Mouse (Mus musculus) ES-E14 (cell line): Measurements from ENCODE around the gene Cnot6. TPM values are rescaled to one million over a fixed set of nuclear protein-coding genes. Genes with fewer than 3 reads are reported as not detected.

ENCODE experiments used
- DNase-seq: peaks from one replicate; pipeline ENCODE4 v3.0.0-alpha.2; 2013; ENCODE audit warnings: low read depth, low spot score
- H3K27ac ChIP-seq: 2 replicates; pipeline ENCODE4 v1.5.1; 2012; ENCODE audit warnings: low read depth, mild to moderate bottlenecking, low read length, moderate library complexity, mixed read lengths; ENCODE audit not compliant: poor library complexity, insufficient read depth, severe bottlenecking
- H3K36me3 ChIP-seq: 2 replicates; pipeline ENCODE4 v1.6.1; 2012; ENCODE audit warnings: mild to moderate bottlenecking, low read length, moderate library complexity, mixed read lengths; ENCODE audit not compliant: control insufficient read depth, poor library complexity, insufficient read depth, severe bottlenecking
- H3K4me1 ChIP-seq, 2 experiments: fragments of 150-350 bp in 1 of 2; sonication (generic) in 1 of 2; 2 replicates each; pipeline ENCODE4 v1.6.1; 2012; ENCODE audit warnings: low read length in 2 of 2, mild to moderate bottlenecking in 1 of 2, mixed read lengths in 1 of 2; ENCODE audit not compliant: control insufficient read depth in 2 of 2, insufficient read depth in 2 of 2, poor library complexity in 1 of 2
- H3K4me3 ChIP-seq, 2 experiments: fragments of 150-350 bp in 1 of 2; sonication (generic) in 1 of 2; 2 replicates each; pipeline ENCODE4 v1.5.1; 2012; ENCODE audit warnings: low read length in 2 of 2, low read depth in 1 of 2, mild to moderate bottlenecking in 1 of 2, mixed read lengths in 1 of 2; ENCODE audit not compliant: insufficient read depth in 1 of 2, poor library complexity in 1 of 2, severe bottlenecking in 1 of 2
- H3K9ac ChIP-seq: 2 replicates; pipeline ENCODE4 v1.6.1; 2012; ENCODE audit warnings: low read depth, mild to moderate bottlenecking, low read length, mixed read lengths; ENCODE audit not compliant: poor library complexity, insufficient read depth, severe bottlenecking
- H3K9me3 ChIP-seq: fragments of 150-350 bp; sonication (generic); 2 replicates; pipeline ENCODE4 v1.6.1; 2012; ENCODE audit warnings: low read depth, mild to moderate bottlenecking, low read length; ENCODE audit not compliant: control insufficient read depth, insufficient read depth
- CHD2 ChIP-seq: IDR thresholded peaks from 2 replicates; pipeline ENCODE4 v1.6.1; 2014; ENCODE audit warnings: mild to moderate bottlenecking, low read depth, low read length, inconsistent platforms
- HCFC1 ChIP-seq: IDR thresholded peaks from 2 replicates; pipeline ENCODE4 v1.6.1; 2012; ENCODE audit warnings: low read length, inconsistent platforms, borderline replicate concordance; ENCODE audit not compliant: insufficient read depth
- MAFK ChIP-seq: IDR thresholded peaks from 2 replicates; pipeline ENCODE4 v1.6.1; 2014; ENCODE audit warnings: mild to moderate bottlenecking, low read depth, low read length, inconsistent platforms; ENCODE audit not compliant: insufficient read depth
- ZC3H11A ChIP-seq: IDR thresholded peaks from 2 replicates; pipeline ENCODE4 v1.6.1; 2012; ENCODE audit warnings: low read depth, mild to moderate bottlenecking, inconsistent platforms, low read length, borderline replicate concordance
- ZNF384 ChIP-seq: IDR thresholded peaks from 2 replicates; pipeline ENCODE4 v1.6.1; 2012; ENCODE audit warnings: low read depth, low read length, inconsistent platforms
- in situ Hi-C, 2 experiments: fragments of 600-800 bp; cut with MboI; formaldehyde crosslinking; loops; one replicate each; pipeline ENCODE4 v1.15.1; 2025; ENCODE audit warnings: low sequenced_read_pairs in 2 of 2, inconsistent platforms in 1 of 2; ENCODE audit not compliant: unreplicated experiment in 2 of 2
- total RNA-seq: library from RNA; depleted of rRNA; stranded (reverse); fragments of 300-350 nt; gene quantifications from 2 replicates; pipeline ENCODE4 v1.2.3, GENCODE M21; 2012

Cnot6 gene
- total RNA-seq, 1 experiment = 45.8 TPM

DNA sequence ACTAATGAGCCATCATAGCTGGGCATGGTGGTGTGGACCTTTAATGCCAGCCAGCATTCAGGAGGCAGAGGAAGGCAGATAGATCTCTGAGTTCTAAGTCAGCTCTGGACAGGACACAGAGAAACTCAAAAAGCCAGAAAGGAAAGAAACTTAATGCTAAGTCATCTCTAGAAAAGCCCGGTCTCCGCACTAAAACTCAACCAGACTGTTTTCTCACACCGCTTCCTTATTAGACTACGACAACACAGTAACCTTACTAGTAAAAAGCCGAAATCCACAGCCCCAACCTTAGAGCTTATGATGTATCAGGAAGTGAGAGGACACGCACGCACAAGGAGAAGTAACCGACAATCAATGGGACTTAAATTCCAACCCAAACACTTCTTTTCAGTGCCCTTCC, 10.5 kb downstream of the Cnot6 start:
- Histone ChIP-seq H3K9ac (no peak overlapping the region), H3K4me1 (0 out of 4 replicates have a peak, but pooled peaks cover 0 to 2% of the 10 kb centered on the region in 2 experiments), H3K4me3 (no peak overlapping the region), H3K36me3 (peaks cover 5% of the 10 kb centered on the region), H3K27ac (no peak overlapping the region), H3K9me3 (no peaks in the 10 kb centered on the region)
- in situ Hi-C loops = no loop called here
- no peak for DNase-seq
- TF ChIP-seq HCFC1 = no peak
- TF ChIP-seq MAFK = no peak
- TF ChIP-seq ZC3H11A = no peak

DNA sequence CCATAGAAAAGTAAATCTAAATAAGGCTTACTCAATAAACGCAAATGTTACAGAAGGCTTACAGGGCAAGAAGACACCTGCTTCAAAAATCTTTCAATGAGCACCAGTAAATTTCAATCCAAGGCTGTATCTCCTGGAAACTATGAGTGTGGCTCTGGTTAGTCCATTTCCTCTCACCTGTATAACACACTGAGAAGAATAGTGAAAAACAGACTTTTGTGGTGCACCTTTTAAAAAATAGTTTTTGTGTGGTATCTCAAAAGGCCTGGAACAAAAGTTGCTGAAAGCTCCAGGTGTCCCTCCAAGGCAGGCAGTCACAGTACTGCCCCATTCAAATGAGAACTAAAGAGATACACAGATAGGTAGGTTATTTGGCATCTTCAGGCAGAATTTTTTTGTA, 13.4 kb downstream of the Cnot6 start:
- Histone ChIP-seq H3K9ac (no peak overlapping the region), H3K4me1 (peaks cover 2% of the 10 kb centered on the region in 2 experiments; a peak in 1 of 4 replicates), H3K9me3 (no peaks in the 10 kb centered on the region), H3K36me3 (peaks cover 8% of the 10 kb centered on the region), H3K4me3 (no peak overlapping the region), H3K27ac (no peak overlapping the region)
- no peak for DNase-seq
- TF ChIP-seq HCFC1 = no peak
- TF ChIP-seq ZC3H11A = no peak
- TF ChIP-seq ZNF384 = no peak
- in situ Hi-C loops = no loop called here

DNA sequence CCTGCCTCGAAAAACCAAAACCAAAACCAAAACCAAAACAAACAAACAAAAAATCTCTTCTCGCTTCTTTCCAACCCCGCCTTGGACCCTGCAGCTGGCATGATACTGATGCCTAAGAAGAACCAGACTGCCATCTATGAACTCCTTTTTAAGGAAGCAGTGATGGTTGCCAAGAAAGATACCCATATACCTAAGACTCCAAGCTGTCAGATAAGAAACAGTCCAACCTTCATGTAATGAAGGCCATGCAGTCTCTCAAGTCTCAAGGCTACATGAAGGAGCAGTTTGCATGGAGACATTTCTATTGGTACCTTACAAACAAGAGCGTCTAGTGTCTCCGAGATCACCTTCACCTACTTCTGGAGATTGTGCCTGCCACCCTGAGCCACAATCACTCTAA, 14.7 kb downstream of the Cnot6 start:
- H3K27ac ChIP-seq = no peak overlapping the region
- H3K36me3 ChIP-seq = peaks cover 8% of the 10 kb centered on the region
- H3K4me1 ChIP-seq = peaks cover 2% of the 10 kb centered on the region in 2 experiments; a peak in 1 of 4 replicates
- H3K4me3 ChIP-seq = no peak overlapping the region
- no peak for DNase-seq
- TF ChIP-seq CHD2 = no peak
- H3K9me3 ChIP-seq = no peaks in the 10 kb centered on the region
- in situ Hi-C loops = no loop called here
- no peak overlapping the region for H3K9ac ChIP-seq

DNA sequence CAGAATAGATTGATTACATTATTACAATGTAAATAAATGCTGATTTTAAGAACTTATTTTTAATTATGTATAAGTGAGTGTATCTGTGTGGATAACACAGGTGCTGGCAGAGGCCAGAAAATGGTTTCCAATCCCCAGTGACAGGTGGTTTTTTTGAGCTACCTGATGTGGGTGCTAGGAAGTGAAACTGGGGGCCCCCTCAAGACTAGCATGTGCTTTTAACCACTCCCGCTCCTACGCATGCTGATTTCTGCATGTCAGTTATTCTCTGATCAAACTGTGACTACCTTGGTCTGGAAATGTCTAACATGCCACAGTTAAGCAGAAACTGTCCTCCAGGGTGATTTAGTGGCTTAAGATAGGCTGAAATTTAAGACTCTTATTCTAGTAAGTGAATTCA, 16.1 kb downstream of the Cnot6 start:
- Histone ChIP-seq H3K4me1 (peaks cover 2% of the 10 kb centered on the region in 2 experiments; a peak in 1 of 4 replicates), H3K27ac (no peak overlapping the region), H3K4me3 (no peak overlapping the region), H3K36me3 (peaks cover 5% of the 10 kb centered on the region), H3K9ac (no peak overlapping the region), H3K9me3 (no peaks in the 10 kb centered on the region)
- in situ Hi-C loops = no loop called here
- DNase-seq = no peak
- TF ChIP-seq ZC3H11A = no peak
- no peak for TF ChIP-seq CHD2
- TF ChIP-seq MAFK = no peak
- no peak for TF ChIP-seq ZNF384
- no peak for TF ChIP-seq HCFC1

DNA sequence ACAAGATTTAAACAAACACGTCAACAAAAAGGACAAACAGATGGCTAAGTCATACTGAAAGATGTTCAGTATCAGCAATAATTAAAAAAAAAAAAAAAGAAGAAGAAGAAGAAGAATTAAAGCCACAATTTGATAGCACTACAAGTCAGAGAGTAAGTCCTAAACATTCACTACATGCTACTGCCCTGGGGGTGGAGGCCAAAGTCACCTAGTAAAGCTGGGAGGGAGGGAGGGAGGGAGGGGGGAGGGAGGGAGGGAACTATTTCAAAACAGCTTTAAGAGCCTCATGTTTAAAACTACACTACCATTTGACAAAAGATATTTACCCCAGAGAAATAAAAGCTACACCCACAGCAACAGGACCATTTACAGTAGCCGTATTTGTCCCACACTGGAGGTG, 16.8 kb downstream of the Cnot6 start:
- H3K4me1 ChIP-seq = peaks cover 2% of the 10 kb centered on the region in 2 experiments; a peak in 1 of 4 replicates
- no peak overlapping the region for H3K27ac ChIP-seq
- H3K36me3 ChIP-seq = peaks cover 5% of the 10 kb centered on the region
- H3K4me3 ChIP-seq = no peak overlapping the region
- TF ChIP-seq MAFK = no peak
- no peak for TF ChIP-seq ZNF384
- TF ChIP-seq HCFC1 = no peak
- TF ChIP-seq ZC3H11A = no peak
- no peak for TF ChIP-seq CHD2
- DNase-seq = no peak
- in situ Hi-C loops = no loop called here
- H3K9me3 ChIP-seq = no peaks in the 10 kb centered on the region
- no peak overlapping the region; the same call in 1 of the 2 replicates for H3K9ac ChIP-seq
